Mouse (Mus musculus) colon, adult 2 months (tissue): ENCODE measurements around the gene Olfr328. TPM values are rescaled to one million over a fixed set of nuclear protein-coding genes. Genes with fewer than 3 reads are reported as not detected.

Experiments
- polyA plus RNA-seq: library from polyadenylated mRNA; depleted of rRNA; stranded (reverse); fragments of >200 nt; gene quantifications from 2 replicates; pipeline ENCODE4 v1.2.3, GENCODE M21; 2012; rRNA removed

Gene Olfr328
- polyA plus RNA-seq = not detected in 2 replicates

GRCm38 (mm10) chr11:58555536-58555935, at the start of gene Olfr328:
Gene Olfr328 (minus strand): TSS chr11:58555636.

GRCm38 (mm10) chr11:58594814-58595213, 39.4 kb upstream of the Olfr328 start, which contains the start of gene Olfr324:
Gene Olfr324 (plus strand): TSS chr11:58595114.

GRCm38 (mm10) chr11:58577430-58577829, 22.0 kb upstream of the Olfr328 start, which contains the start of gene Olfr325:
Gene Olfr325 (plus strand): TSS chr11:58577730.

GRCm38 (mm10) chr11:58570405-58570804, 15.0 kb upstream of the Olfr328 start, which contains the start of gene Olfr224:
Gene Olfr224 (minus strand): TSS chr11:58570553.

GRCm38 (mm10) chr11:58546322-58546721, 9.1 kb downstream of the Olfr328 start, which contains the start of gene Olfr329-ps:
Gene Olfr329-ps (minus strand): TSS chr11:58546422.

GRCm38 (mm10) chr11:58534736-58535135, 20.7 kb downstream of the Olfr328 start, which contains the start of gene Olfr330:
Gene Olfr330 (minus strand): TSS chr11:58534836.

GRCm38 (mm10) chr11:58502472-58502871, 53.0 kb downstream of the Olfr328 start, which contains the start of gene Olfr331:
Gene Olfr331 (minus strand): TSS chr11:58502572.

Other genes with a start within 250 kb of the Olfr328 start
- gene Zfp692, start 248.6 kb downstream of the Olfr328 start, polyA plus RNA-seq = 43.0 and 45.3 TPM in 2 replicates
- 46.9 and 49.0 TPM in 2 replicates for gene Zfp672, start 225.3 kb downstream of the Olfr328 start, polyA plus RNA-seq
- 36.8 and 41.1 TPM in 2 replicates for gene Sh3bp5l, start 224.9 kb downstream of the Olfr328 start, polyA plus RNA-seq
- 11,928 and 12,556 TPM in 2 replicates for gene Lypd8, start 176.6 kb downstream of the Olfr328 start, polyA plus RNA-seq
- gene 1810065E05Rik, start 134.5 kb downstream of the Olfr328 start, polyA plus RNA-seq = 344 and 578 TPM in 2 replicates
- gene Gm12253, start 123.1 kb downstream of the Olfr328 start, polyA plus RNA-seq = not detected in 2 replicates
- not detected in 2 replicates for gene Lypd9, start 102.7 kb downstream of the Olfr328 start, polyA plus RNA-seq
- not detected in 2 replicates for gene Olfr30, start 93.4 kb downstream of the Olfr328 start, polyA plus RNA-seq
- gene Olfr332, start 63.1 kb downstream of the Olfr328 start, polyA plus RNA-seq = not detected in 2 replicates
- not detected in 2 replicates for gene Olfr331, start 53.1 kb downstream of the Olfr328 start, polyA plus RNA-seq
- gene Olfr330, start 20.8 kb downstream of the Olfr328 start, polyA plus RNA-seq = not detected in 2 replicates
- not detected in 2 replicates for gene Olfr329-ps, start 9.2 kb downstream of the Olfr328 start, polyA plus RNA-seq
- not detected in 2 replicates for gene Olfr224, start 14.9 kb upstream of the Olfr328 start, polyA plus RNA-seq
- gene Olfr325, start 22.1 kb upstream of the Olfr328 start, polyA plus RNA-seq = not detected in 2 replicates
- gene Olfr324, start 39.5 kb upstream of the Olfr328 start, polyA plus RNA-seq = not detected in 2 replicates
- 7.3 and 7.4 TPM in 2 replicates for gene 2210407C18Rik, start 60.4 kb upstream of the Olfr328 start, polyA plus RNA-seq
- not detected in 2 replicates for gene Olfr323, start 74.9 kb upstream of the Olfr328 start, polyA plus RNA-seq
- gene Trim58, start 84.8 kb upstream of the Olfr328 start, polyA plus RNA-seq = not detected in 2 replicates
- gene Olfr322, start 103.1 kb upstream of the Olfr328 start, polyA plus RNA-seq = not detected in 2 replicates
- gene Olfr320, start 125.5 kb upstream of the Olfr328 start, polyA plus RNA-seq = not detected in 2 replicates
- gene Olfr319, start 143.5 kb upstream of the Olfr328 start, polyA plus RNA-seq = not detected in 2 replicates
- not detected in 2 replicates for gene Olfr318, start 168.4 kb upstream of the Olfr328 start, polyA plus RNA-seq
- not detected in 2 replicates for gene Olfr317, start 183.6 kb upstream of the Olfr328 start, polyA plus RNA-seq
- gene Olfr316, start 197.1 kb upstream of the Olfr328 start, polyA plus RNA-seq = not detected in 2 replicates
- not detected in 2 replicates for gene Olfr315, start 217.6 kb upstream of the Olfr328 start, polyA plus RNA-seq
- gene Olfr314, start 227.3 kb upstream of the Olfr328 start, polyA plus RNA-seq = not detected in 2 replicates
- gene Fam183b, start 246.3 kb upstream of the Olfr328 start, polyA plus RNA-seq = 0.59 TPM in 1 of 2 replicates, not detected in the other